Mouse (Mus musculus) adrenal gland, postnatal 25 days (tissue): ENCODE measurements around the gene Hyal2. TPM values are rescaled to one million over a fixed set of nuclear protein-coding genes. Genes with fewer than 3 reads are reported as not detected.
"Not testable (repeated sequence)": the region's sequence is repeated elsewhere in the genome, so short reads cannot be mapped to it uniquely, and the experiment has no call there.

Experiments used
- DNase-seq: peaks from one replicate; pipeline ENCODE4 v3.0.0; 2021; ENCODE audit warnings: mixed read lengths
- total RNA-seq: library from RNA; stranded (reverse); gene quantifications from 2 replicates; pipeline ENCODE4 v1.2.3, GENCODE M21; 2021

The Hyal2 gene
- total RNA-seq, 1 experiment from 2014 or later = 36.1 TPM

DNA sequence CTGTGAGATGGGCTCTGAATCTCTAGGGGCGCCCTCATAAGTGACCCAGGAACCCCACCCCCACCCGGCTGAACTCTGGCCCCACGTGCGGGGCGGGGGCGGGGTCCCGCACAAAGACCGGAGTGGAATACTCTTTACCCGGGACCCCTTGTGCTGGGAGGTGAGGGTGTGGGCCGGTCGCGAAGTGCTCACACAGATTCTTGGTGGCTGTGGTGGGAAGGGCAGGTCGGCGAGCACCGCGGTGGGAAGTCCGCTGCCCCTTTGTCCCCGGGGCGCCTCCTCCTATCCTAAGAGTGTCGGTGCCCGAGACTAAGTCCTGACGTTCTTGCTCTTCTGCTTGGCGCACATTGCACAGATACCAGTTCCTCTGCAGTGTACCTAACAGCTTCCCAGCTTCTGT, 1.5 kb downstream of the Hyal2 start:
- DNase-seq = no peak

DNA sequence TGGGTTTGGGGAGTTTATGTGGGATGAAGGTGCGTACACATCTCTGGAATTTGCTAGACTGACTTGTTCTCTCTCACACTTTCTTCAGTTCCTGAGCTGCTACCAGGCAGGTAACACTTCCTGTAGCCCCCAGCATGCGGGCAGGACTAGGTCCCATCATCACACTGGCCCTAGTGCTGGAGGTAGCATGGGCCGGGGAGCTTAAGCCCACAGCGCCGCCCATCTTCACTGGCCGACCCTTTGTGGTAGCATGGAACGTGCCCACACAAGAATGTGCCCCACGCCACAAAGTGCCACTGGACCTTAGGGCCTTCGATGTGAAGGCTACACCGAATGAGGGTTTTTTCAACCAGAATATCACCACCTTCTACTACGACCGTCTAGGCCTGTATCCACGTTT, 2.3 kb downstream of the Hyal2 start:
- no peak for DNase-seq

DNA sequence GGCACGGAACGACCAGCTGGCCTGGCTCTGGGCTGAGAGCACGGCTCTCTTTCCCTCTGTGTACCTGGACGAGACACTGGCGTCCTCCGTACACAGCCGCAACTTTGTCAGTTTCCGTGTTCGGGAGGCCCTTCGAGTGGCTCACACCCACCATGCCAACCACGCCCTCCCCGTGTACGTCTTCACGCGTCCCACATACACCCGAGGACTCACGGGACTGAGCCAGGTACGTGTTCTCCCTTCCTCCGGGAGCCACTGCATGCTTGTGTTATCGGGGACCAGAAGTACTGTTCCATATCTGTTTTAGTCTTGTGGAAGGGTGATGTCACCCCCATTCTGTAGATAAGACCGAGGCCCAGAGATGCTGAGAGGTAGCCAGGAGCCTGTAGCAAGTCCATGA, 3.1 kb downstream of the Hyal2 start:
- DNase-seq = no peak

DNA sequence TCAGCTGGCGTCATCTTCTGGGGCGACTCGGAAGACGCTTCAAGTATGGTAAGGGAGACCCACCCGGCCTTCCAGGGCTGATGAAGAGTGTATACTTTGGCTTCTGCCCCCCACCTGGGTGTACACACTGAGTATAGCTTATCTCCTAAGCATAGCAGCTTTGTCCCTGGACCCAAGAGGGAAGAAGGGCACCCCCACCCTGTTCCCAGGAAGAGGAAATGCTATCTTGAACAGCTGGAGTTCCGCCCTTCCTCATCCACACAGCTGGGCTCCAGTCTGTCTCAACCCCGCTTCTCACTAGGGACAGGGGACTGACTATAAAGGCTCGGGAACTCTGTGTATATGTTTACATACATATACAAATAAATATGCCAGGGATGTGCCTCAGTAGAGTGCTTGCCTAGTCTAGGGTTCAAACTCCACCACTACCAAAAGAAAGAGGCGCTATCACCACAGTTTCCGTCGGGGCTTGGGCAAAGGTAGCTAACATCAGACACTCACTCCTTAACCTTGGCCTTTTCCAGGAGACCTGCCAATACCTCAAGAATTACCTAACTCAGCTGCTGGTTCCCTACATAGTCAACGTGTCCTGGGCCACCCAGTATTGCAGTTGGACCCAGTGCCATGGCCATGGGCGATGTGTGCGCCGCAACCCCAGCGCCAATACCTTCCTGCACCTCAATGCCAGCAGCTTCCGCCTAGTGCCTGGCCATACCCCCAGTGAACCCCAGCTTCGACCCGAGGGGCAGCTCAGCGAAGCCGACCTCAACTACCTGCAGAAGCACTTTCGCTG, 4.0 kb downstream of the Hyal2 start:
- no peak for DNase-seq

DNA sequence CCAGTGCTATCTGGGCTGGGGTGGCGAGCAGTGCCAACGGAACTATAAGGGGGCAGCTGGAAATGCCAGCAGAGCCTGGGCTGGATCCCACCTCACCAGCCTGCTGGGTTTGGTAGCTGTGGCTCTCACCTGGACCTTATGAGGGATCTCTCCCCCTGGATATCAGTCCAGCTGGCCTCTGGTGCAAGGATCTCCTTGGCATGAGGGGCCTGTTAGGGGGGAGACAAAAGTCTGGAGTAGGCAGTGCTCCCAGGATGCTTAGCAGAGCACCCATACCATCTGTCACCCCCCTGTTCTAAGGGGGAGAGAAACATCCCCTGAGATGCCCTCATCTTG, 4.5 kb downstream of the Hyal2 start:
- DNase-seq = no peak

DNA sequence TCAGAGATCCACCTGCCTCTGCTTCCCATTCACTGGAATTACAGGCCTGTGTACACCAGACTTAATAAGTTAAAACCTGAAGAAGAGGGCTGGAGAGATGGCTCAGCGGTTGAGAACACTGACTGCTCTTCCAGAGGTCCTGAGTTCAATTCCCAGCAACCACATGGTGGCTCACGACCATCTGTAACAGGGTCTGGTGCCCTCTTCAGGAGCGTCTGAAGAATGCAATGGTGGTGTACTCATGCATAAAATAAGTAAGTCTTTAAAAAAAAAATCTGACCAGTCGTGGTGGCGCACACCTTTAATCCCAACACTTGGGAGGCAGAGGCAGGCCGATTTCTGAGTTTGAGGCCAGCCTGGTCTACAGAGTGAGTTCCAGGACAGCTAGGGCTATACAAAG, 6.0 kb downstream of the Hyal2 start:
- not testable (repeated sequence) for DNase-seq

DNA sequence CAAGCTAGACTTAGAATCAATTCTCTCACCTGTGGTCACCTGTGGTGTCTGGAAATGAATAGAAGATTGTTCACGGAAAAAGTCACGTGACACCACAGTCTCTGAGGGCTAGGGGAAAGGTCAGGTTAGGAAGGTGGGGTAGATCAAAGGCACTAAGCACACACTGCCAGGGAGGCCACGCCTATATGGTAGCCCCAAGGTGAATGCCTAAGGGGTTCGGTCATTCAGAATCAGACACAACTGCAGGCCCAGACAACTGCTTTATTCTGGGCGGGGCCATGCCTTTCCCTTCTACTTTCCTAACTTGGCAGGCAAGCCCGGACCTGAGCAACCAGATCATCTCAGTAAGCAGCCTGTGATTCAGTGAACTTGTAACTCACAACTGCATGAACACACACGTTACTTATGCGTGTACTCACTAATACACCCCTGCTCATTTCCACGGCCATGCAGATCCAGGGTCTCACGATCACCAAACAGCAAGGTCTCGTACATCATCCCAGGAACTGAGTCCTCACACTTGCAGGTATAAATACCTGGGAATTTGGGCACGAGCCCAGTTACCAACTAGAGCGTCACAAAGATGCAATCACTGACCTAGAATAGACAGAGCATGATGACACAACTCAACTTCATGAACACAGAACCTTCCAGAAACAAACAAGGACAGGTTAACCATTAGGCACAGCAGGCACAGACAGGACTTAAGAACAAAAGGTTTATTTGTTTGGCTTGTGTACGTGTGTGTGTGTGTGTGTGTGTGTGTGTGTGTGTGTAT, 8.0 kb downstream of the Hyal2 start:
- DNase-seq = no peak

DNA sequence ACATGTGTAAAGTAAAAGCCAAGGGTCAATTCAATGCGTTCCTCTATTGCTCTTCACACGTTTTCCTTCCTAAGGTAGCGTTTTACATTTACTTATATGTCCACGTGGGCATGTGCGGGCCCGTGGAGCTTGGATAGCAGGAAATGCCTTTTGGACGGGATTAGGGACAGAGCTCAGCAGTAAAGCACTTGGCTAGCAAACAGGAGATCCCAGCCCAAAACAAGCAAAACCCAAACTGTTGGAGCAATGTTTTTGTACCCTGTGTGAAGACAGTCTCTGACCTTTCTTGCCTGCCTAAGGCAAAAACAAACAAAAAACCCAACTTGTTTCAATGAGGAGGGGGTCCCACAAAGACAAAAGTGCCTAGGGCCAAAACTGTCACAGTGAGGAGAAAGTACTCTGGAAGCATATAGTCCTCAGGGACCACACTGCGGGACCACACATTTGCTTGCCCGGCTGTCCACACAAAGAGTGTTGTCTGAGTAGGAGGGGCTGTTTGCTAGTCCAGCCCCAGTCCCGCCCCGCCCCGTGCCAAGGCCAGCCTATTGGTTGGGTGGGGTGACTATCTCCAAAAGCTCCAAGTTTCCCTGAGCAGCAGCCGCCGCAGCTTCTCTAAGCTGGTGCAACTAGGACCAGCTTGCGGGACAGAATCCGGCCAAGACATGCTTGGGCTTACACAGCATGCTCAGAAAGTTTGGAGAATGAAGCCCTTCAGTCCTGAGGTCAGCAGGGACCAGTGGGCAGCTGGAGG, 8.8 kb downstream of the Hyal2 start, which contains the start of gene Hyal1:
Hyal1 (plus strand) TSS at position 571 of the 751 bp plus-strand sequence.
- DNase-seq = peak; percentile 86

DNA sequence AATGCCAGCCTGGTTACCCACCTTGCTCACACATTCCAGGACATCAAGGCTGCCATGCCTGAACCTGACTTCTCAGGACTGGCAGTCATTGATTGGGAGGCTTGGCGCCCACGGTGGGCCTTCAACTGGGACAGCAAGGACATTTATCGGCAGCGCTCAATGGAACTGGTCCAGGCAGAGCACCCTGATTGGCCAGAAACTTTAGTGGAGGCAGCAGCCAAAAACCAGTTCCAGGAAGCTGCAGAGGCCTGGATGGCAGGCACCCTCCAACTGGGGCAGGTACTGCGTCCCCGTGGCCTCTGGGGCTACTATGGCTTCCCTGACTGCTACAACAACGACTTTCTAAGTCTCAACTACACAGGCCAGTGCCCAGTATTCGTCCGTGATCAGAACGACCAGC, 10.1 kb downstream of the Hyal2 start:
- no peak for DNase-seq

DNA sequence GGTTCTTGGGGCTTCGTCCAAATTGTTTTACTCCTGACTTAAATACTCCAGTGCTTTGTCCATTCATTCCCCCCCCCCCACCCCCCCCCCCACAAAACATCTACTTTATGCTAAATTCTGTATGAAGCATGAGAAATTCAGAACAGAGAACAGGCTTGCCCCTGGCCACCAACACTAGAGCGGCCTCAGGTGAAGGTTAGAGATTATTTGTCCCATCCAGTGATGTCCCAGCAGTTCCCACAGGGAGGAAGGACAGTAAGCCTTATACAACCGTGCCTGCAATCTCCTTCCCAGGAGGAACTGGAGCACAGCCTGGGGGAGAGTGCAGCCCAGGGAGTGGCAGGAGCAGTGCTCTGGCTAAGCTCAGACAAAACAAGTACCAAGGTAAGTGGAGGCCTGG, 10.8 kb downstream of the Hyal2 start, which contains the start of gene Naa80:
Naa80 (plus strand) TSS at position 301 of the 400 bp plus-strand sequence.
- DNase-seq = no peak

DNA sequence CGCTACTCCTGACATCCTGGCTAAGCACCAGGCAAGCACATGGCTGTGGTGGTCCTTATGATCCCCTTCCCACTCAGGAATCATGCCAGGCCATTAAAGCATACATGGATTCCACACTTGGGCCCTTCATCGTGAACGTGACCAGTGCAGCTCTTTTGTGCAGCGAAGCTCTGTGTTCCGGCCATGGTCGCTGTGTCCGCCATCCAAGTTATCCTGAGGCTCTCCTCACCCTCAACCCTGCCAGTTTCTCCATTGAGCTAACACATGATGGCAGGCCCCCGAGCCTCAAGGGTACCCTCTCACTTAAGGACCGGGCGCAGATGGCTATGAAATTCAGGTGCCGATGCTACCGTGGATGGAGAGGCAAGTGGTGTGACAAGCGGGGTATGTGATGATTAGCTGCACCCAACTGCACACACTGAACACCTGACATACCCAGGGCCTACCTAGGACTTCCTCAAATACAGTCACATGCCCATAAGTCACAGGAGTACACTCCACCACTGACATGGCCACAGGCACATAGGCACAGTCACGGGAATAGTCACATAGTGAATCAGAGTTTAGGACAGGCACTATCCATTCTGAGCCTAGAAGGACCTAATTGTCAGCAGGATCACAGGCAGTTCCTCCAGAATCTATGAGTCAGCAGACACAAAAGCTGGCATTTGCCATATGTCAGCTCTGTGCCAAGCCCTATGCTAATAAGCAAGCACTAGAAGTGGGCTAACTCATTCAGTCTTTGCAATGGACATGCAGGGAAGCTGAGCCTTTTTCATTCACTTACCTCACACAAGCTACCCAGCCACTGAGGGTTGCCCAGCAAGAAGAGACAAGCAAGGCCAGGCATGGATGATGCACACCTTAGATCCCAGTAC, 11.5 kb downstream of the Hyal2 start:
- no peak for DNase-seq

DNA sequence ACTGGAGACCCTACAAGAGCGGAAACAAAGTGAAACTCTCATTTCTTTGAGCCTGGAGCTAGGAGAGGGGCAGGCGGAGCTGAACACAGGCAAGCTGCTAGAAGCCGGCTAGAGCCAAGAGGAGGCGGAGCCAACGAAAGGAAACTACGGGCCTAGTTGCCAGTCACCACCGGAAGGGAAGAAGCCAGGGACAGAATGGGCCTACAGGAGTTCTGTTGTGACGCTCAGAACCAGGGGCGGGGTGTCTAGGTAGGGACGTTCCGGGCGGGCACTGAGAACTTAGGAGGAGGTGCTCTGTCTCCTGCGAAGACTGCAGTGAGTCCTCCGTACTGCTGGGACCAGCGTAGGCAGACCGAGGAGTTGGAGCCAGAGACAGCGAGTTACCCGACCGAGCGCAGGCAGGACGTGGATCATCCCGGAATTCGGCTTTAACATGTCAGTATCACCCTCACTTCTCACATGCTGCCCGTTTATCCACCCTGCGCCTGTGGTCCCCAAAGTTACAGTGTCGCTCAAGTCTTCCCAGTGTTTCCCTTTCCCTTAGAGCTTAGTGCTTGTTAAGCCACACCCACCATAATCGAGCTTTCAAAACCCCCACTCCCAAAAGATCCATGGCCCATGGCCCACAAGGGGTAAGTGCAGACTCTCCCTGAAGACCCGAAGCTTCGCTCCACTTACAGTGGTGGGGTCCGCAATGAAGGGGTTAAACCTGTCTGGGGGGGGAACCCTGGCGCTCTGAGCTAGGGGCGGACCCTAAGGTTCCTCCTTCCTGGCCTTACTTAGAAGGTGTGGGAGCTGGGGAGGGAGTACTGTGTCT, 13.0 kb downstream of the Hyal2 start, which contains the start of gene Hyal3:
Hyal3 (plus strand) TSS at position 318 of the 817 bp plus-strand sequence.
- DNase-seq = peak; percentile 85

DNA sequence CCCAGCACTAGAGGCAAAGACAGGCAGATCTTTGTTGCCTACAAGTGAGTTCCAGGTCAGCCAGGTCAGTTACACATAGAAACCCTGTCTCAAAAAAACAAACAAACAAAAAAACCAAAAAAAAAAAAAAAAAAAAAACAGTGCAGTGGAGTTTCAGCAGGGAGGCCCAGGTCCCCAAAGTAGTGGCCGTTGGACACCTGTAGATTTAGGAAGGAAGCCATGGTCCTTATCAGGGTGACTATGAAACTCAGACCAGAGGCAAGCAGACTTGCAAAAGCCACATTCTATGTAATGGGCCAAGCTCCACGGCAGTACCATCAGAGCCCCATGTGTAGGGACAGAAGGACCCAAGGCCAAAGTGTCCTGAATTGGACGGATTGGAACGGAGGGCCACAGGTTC, 13.8 kb downstream of the Hyal2 start:
- no peak for DNase-seq

DNA sequence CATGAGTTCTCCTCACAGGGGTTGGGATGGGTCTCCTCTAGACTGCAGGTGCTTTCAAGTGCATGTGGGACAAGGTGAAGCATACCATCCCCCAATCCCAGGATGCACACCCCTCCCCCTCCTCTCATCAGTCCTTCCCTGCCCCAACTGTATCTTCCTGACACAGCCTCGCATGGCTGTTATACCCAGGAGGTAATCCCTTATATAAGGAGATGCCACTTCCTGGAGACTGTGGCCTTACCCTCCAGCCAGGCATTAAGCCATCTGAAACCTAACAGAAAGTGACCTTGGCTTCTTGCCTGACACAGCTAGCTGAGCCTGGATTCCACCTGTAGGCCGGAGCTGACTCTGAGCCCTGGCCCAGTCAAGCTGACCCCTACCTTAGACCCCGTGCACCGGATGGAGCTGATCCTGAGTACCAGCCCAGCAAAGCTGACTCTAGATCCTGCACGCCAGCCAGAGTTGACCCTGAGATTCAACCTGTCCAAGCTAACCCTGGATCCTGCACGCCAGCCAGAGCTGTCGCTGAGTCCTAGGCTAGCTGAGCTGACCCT, 14.8 kb downstream of the Hyal2 start:
- no peak for DNase-seq

DNA sequence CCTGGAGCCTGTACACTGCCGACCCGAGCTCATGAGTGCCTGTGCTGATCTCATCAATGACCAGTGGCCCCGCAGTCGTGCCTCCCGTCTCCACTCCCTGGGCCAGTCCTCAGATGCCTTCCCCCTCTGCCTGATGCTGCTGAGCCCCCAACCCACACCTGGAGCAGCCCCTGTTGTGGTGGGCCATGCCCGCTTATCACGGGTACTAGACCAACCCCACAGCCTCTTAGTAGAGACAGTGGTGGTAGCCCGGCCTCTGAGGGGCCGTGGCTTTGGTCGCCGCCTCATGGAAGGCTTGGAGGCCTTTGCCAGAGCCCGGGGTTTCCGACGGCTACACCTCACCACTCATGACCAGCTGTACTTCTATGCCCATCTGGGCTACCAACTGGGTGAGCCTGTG, 15.4 kb downstream of the Hyal2 start:
- DNase-seq = no peak

DNA sequence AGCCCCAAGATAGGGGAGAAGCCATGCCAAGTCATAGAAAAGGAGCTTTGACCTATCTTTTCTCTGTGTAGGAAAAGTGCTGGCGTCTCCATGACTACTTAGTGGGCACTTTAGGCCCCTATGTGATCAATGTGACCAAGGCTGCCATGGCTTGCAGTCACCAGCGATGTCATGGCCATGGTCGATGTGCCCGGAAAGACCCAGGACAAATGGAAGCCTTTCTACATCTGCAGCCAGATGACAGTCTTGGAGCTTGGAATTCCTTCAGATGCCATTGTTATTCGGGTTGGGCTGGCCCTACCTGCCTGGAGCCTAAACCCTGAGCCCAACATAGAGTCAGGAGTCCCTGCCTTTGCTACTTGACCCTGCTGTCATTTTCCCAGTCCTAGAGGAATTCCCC, 18.8 kb downstream of the Hyal2 start:
- no peak for DNase-seq

DNA sequence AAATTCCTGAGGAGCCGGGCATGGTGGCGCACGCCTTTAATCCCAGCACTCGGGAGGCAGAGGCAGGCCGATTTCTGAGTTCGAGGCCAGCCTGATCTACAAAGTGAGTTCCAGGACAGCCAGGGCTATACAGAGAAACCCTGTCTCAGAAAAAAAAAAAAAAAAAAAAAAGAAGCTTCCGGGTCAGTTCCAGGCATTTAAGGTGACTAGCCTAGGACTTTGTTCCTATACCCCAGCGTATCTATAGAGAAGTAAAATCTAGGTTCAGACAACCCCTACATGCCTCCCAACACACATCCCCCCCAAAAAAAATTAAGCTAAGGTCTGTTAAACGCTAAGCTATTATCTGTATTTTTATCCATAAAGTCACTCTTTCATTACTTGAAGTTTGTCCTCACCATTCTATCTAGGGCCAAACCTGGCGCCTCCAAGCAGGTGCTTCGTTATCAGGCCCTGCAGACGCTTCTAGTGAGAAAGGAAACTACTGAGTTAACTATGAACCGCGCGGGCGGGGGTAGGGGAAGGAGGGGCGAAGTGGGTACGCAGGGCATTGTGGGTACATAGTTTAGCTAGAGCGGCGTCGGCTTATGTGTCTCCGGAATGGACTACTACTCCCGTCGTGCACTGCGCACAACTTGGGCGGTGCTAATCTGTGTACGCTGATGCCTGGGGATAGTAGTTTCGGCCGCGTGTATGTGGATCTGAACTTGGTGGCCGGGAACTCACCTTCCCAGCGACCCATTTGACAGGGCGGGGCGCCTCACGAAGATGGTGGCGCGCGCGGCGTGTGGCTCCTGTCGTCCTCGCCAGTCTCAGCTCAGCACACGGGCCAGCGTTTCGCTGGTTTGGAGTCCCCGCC, 19.5 kb downstream of the Hyal2 start, which contains the start of gene Ifrd2:
Ifrd2 (plus strand) TSS at position 669 of the 859 bp plus-strand sequence.
- DNase-seq = peak; percentile 92

DNA sequence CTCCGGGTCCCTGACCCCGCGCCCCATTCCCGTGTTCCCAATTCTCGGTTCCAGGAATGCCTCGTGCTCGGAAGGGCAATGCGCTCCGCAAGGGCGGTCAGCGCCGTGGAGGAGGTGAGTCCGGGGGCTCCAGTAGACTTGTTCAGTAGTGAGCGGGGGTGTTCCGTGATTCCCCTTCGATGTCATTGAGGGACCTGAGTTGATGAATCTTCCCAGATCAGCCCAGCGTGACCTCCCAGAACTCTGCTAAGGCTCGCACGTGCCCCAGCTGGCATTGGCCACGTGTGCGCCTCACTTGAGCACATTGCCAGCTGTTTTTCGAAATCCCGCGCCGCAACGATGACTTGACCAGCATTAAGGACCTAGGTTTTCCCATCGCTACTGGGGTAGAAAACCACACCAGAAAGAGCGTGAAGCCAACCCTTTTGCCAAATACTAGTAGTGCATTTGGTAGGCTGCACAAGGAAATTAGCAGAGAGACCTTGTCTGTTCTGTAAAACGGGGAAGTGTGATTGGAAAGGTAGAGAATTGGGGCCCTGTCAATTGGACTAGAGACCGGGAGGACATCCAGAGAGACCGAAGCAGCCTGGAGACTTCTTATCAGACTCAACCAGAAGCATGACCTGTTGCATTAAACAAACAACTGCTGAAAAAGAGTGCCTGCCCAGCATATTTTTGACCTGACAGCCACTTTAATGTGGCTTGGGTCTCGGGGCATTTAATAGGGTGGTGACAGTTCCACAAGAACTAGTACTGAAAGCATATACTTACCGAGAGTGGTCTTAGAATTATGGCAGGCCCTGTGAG, 20.3 kb downstream of the Hyal2 start:
- DNase-seq = peak; percentile 67
